9 mouse cellular contexts compared by ENCODE assay signal in genomic region chr11:96875270-96875669, GRCm38 (mm10). TPM values are rescaled to one million over a fixed set of nuclear protein-coding genes. Genes with fewer than 3 reads are reported as not detected.
DNase-seq lines count a peak whose midpoint lies in the region; ATAC-seq and TF ChIP-seq lines count a peak whose summit lies in the region.
"Had no signal": no experiment of that assay in that cellular context is flagged by ENCODE, and none has a peak within 500 bp of the region (broad histone marks: within the 10 kb centered on the region; RNA-seq: fewer than 3 reads in every experiment).

No protein-coding gene starts in this region.

- H3K36me3 ChIP-seq in heart, embryonic 13.5 days, result no peaks in the 10 kb centered on the region
- H3K36me3 ChIP-seq in ES-E14 (ENCODE audit: control insufficient read depth, insufficient read depth, low read length, poor library complexity, severe bottlenecking), result no peaks in the 10 kb centered on the region
- no peaks in the 10 kb centered on the region for H3K36me3 ChIP-seq in hindbrain, embryonic 12.5 days
- H3K36me3 ChIP-seq in midbrain, embryonic 11.5 days (ENCODE audit: control insufficient read depth, insufficient read depth, low read length), result no peaks in the 10 kb centered on the region

- no peak for DNase-seq in heart, adult 11 months
- DNase-seq in ES-E14 (ENCODE audit: low read depth, low spot score), result no peak
- peak; percentile 90 for DNase-seq in midbrain, embryonic 11.5 days (ENCODE audit: low spot score, missing footprints)
- DNase-seq in adrenal gland, postnatal 10 days, result no peak
- DNase-seq in gastrocnemius, postnatal 36 days, result no peak
- no peak for DNase-seq in cerebellum, adult 8-10 months

- no peak overlapping the region for H3K9ac ChIP-seq in heart, embryonic 13.5 days
- no peak overlapping the region for H3K9ac ChIP-seq in ES-E14 (ENCODE audit: insufficient read depth, low read depth, low read length, poor library complexity, severe bottlenecking)
- H3K9ac ChIP-seq in hindbrain, embryonic 12.5 days, result peak overlapping the region; percentile 43
- H3K9ac ChIP-seq in midbrain, embryonic 11.5 days (ENCODE audit: low read length), result peak overlapping the region; percentile 92

- 29% methylated on average over 4 of the region's 4 CpGs for WGBS in heart, embryonic 13.5 days
- WGBS in hindbrain, embryonic 12.5 days, result 5% methylated on average over 4 of the region's 4 CpGs
- 2% methylated on average over 4 of the region's 4 CpGs for WGBS in midbrain, embryonic 11.5 days

- no peak for ATAC-seq in heart, embryonic 13.5 days (ENCODE audit: extremely low read depth, insufficient number of reproducible peaks, low FRiP score, low TSS enrichment)
- no peak for ATAC-seq in hindbrain, embryonic 12.5 days (ENCODE audit: low FRiP score)
- no peak for ATAC-seq in midbrain, embryonic 11.5 days (ENCODE audit: low FRiP score)

- no peak overlapping the region for H3K27ac ChIP-seq in heart, embryonic 13.5 days (replicated peaks)
- no peak overlapping the region for H3K27ac ChIP-seq in ES-E14 (ENCODE audit: insufficient read depth, low read depth, low read length, poor library complexity, severe bottlenecking)
- peak overlapping the region; percentile 100 for H3K27ac ChIP-seq in hindbrain, embryonic 12.5 days
- peak overlapping the region; percentile 100 for H3K27ac ChIP-seq in midbrain, embryonic 11.5 days (ENCODE audit: low read depth, low read length)

- intact Hi-C loops in gastrocnemius, postnatal 36 days (cut with DNase I), result no loop called here

- H3K27me3 ChIP-seq in heart, embryonic 13.5 days (replicated peaks), result peaks cover 56% of the 10 kb centered on the region
- no peaks in the 10 kb centered on the region for H3K27me3 ChIP-seq in hindbrain, embryonic 12.5 days
- no peaks in the 10 kb centered on the region for H3K27me3 ChIP-seq in midbrain, embryonic 11.5 days (ENCODE audit: control insufficient read depth, insufficient read depth, low read length)

- peak overlapping the region; percentile 51 for H3K4me3 ChIP-seq in heart, embryonic 13.5 days
- H3K4me3 ChIP-seq in ES-E14 (ENCODE audit: insufficient read depth in 1 of 2, low read depth in 1 of 2, low read length in 2 of 2, poor library complexity in 1 of 2, severe bottlenecking in 1 of 2), result peak overlapping the region; percentile 48 to 68; a peak in 3 of 4 replicates
- H3K4me3 ChIP-seq in hindbrain, embryonic 12.5 days, result peak overlapping the region; percentile 16; the same call in 1 of the 2 replicates
- H3K4me3 ChIP-seq in midbrain, embryonic 11.5 days (ENCODE audit: low read depth, low read length), result no peak overlapping the region; the same call in 1 of the 2 replicates

- H3K9me3 ChIP-seq in heart, embryonic 13.5 days, result no peaks in the 10 kb centered on the region
- no peaks in the 10 kb centered on the region for H3K9me3 ChIP-seq in ES-E14 (ENCODE audit: control insufficient read depth, insufficient read depth, low read depth, low read length)
- no peaks in the 10 kb centered on the region for H3K9me3 ChIP-seq in hindbrain, embryonic 12.5 days (replicated peaks)
- no peaks in the 10 kb centered on the region for H3K9me3 ChIP-seq in midbrain, embryonic 11.5 days (ENCODE audit: control insufficient read depth, low read length)

- peak overlapping the region; percentile 82 for H3K4me2 ChIP-seq in heart, embryonic 13.5 days
- H3K4me2 ChIP-seq in hindbrain, embryonic 12.5 days (replicated peaks), result peak overlapping the region; percentile 48
- peak overlapping the region; percentile 13; the same call in 1 of the 2 replicates for H3K4me2 ChIP-seq in midbrain, embryonic 11.5 days

- in situ Hi-C loops in ES-E14 (cut with MboI; ENCODE audit: low sequenced_read_pairs in 2 of 2, unreplicated experiment in 2 of 2), result no loop called here

- H3K4me1 ChIP-seq in heart, embryonic 13.5 days, result peaks cover 28% of the 10 kb centered on the region
- peaks cover 1 to 14% of the 10 kb centered on the region in 2 experiments; a peak in 1 of 4 replicates for H3K4me1 ChIP-seq in ES-E14 (ENCODE audit: control insufficient read depth in 2 of 2, insufficient read depth in 2 of 2, low read length in 2 of 2, poor library complexity in 1 of 2)
- peaks cover 74% of the 10 kb centered on the region for H3K4me1 ChIP-seq in hindbrain, embryonic 12.5 days
- H3K4me1 ChIP-seq in midbrain, embryonic 11.5 days (ENCODE audit: control insufficient read depth, insufficient read depth, low read length), result peaks cover 75% of the 10 kb centered on the region

TF ChIP-seq in ES-E14, 5 proteins besides CTCF, POLR2A, EP300 and RAD21:
- TF ChIP-seq ZC3H11A (IDR thresholded peaks at IDR 0.05; ENCODE audit: borderline replicate concordance, low read depth, low read length) (no peak), CHD2 (IDR thresholded peaks at IDR 0.05; ENCODE audit: low read depth, low read length) (no peak), MAFK (IDR thresholded peaks at IDR 0.05; ENCODE audit: insufficient read depth, low read depth, low read length) (no peak), HCFC1 (IDR thresholded peaks at IDR 0.05; ENCODE audit: borderline replicate concordance, insufficient read depth, low read length) (no peak), ZNF384 (IDR thresholded peaks at IDR 0.05; ENCODE audit: low read depth, low read length) (no peak)

RNA-seq across cellular contexts. Expression of gene Copz2, which starts 25.6 kb away (rescaled TPM):
- 109 and 113 TPM in 2 replicates for polyA plus RNA-seq in heart, embryonic 13.5 days (2015; fragmentation: Nextera tagmentation; extraction: Ambion mirVana)
- 2.5 and 5.5 TPM in 2 replicates for total RNA-seq in ES-E14 (2012; rRNA removed)
- 56.5 and 60.7 TPM in 2 replicates for polyA plus RNA-seq in hindbrain, embryonic 12.5 days (2016; fragmentation: Nextera tagmentation; extraction: Ambion mirVana)
- polyA plus RNA-seq in midbrain, embryonic 11.5 days (2014; fragmentation: Nextera tagmentation; extraction: Ambion mirVana), result 47.5 and 51.1 TPM in 2 replicates
- total RNA-seq in adrenal gland, postnatal 10 days (2021), result 10 to 100 TPM; 45.5 to 50.3 TPM
- total RNA-seq in gastrocnemius, postnatal 36 days (2021), result 10 to 100 TPM; 23.1 to 23.6 TPM

RNA-seq across cellular contexts. Expression of gene Cdk5rap3, which starts 41.0 kb away (rescaled TPM):
- polyA plus RNA-seq in heart, embryonic 13.5 days (2015; fragmentation: Nextera tagmentation; extraction: Ambion mirVana), result 50.4 and 52.4 TPM in 2 replicates
- total RNA-seq in ES-E14 (2012; rRNA removed), result 87.5 and 134 TPM in 2 replicates
- 98.8 and 98.9 TPM in 2 replicates for polyA plus RNA-seq in hindbrain, embryonic 12.5 days (2016; fragmentation: Nextera tagmentation; extraction: Ambion mirVana)
- 91.4 and 92.8 TPM in 2 replicates for polyA plus RNA-seq in midbrain, embryonic 11.5 days (2014; fragmentation: Nextera tagmentation; extraction: Ambion mirVana)
- 10 to 100 TPM; 54.1 to 54.9 TPM for total RNA-seq in adrenal gland, postnatal 10 days (2021)
- total RNA-seq in gastrocnemius, postnatal 36 days (2021), result 10 to 100 TPM; 21.0 to 25.3 TPM

RNA-seq across cellular contexts. Expression of gene Nfe2l1, which starts 45.5 kb away (rescaled TPM):
- 67.2 and 70.8 TPM in 2 replicates for polyA plus RNA-seq in heart, embryonic 13.5 days (2015; fragmentation: Nextera tagmentation; extraction: Ambion mirVana)
- 166 and 208 TPM in 2 replicates for total RNA-seq in ES-E14 (2012; rRNA removed)
- 82.8 and 88.2 TPM in 2 replicates for polyA plus RNA-seq in hindbrain, embryonic 12.5 days (2016; fragmentation: Nextera tagmentation; extraction: Ambion mirVana)
- 31.7 and 35.2 TPM in 2 replicates for polyA plus RNA-seq in midbrain, embryonic 11.5 days (2014; fragmentation: Nextera tagmentation; extraction: Ambion mirVana)
- 100 to 1,000 TPM; 300 to 307 TPM for total RNA-seq in adrenal gland, postnatal 10 days (2021)
- total RNA-seq in gastrocnemius, postnatal 36 days (2021), result 100 to 1,000 TPM; 374 to 411 TPM

RNA-seq across cellular contexts. Expression of gene Prr15l, which starts 52.6 kb away (rescaled TPM):
- 0.79 and 1.0 TPM in 2 replicates for polyA plus RNA-seq in heart, embryonic 13.5 days (2015; fragmentation: Nextera tagmentation; extraction: Ambion mirVana)
- total RNA-seq in ES-E14 (2012; rRNA removed), result 0.67 and 1.2 TPM in 2 replicates
- 0.53 and 1.5 TPM in 2 replicates for polyA plus RNA-seq in hindbrain, embryonic 12.5 days (2016; fragmentation: Nextera tagmentation; extraction: Ambion mirVana)
- polyA plus RNA-seq in midbrain, embryonic 11.5 days (2014; fragmentation: Nextera tagmentation; extraction: Ambion mirVana), result 0.12 and 0.19 TPM in 2 replicates
- under 1 TPM; 0.24 to 0.66 TPM for total RNA-seq in adrenal gland, postnatal 10 days (2021)
- total RNA-seq in gastrocnemius, postnatal 36 days (2021), result not detected
- total RNA-seq: left cerebral cortex, postnatal 25 days had no signal

Comparison
In these comparisons a context has a peak if more than half of its experiments do, and no peak if none do; other contexts are left out.
1. H3K27ac ChIP-seq: peak in hindbrain, embryonic 12.5 days (single experiment) and midbrain, embryonic 11.5 days (single experiment); none in heart, embryonic 13.5 days (single experiment) and ES-E14 (single experiment).
2. H3K4me2 ChIP-seq: peak in every context shown above with its lines; median percentile 82 in heart, embryonic 13.5 days; 48 in hindbrain, embryonic 12.5 days; 13 in midbrain, embryonic 11.5 days.
3. H3K9ac ChIP-seq: peak in hindbrain, embryonic 12.5 days (single experiment) and midbrain, embryonic 11.5 days (single experiment); none in heart, embryonic 13.5 days (single experiment) and ES-E14 (single experiment).